Mouse (Mus musculus): ENCODE data around the gene AA792892. TPM values are rescaled to one million over a fixed set of nuclear protein-coding genes. Genes with fewer than 3 reads are reported as not detected.

AA792892 gene
- total RNA-seq (2023), result not detected

DNA sequence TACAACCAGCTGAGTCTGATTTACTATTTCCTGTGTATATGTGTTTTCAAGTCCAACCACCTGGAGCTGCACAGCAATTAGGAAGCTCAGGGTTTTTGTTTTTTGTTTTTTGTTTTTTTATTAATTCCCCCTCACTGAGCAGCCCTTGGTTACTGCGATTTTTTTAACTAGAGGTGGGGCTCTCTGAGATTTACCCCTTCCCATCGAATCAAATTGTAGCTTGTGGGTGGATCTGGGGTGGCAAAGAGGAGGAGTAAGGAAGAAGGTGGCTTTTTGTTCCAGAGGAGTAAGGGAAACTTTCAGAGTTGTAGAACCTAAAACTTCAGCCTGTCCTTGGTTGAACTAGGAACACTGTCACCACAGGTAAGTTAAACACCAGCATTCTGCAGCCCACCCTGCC, at the start of gene AA792892:
Gene AA792892, plus strand, starts transcription at position 301 of the 400 bp plus-strand sequence.

DNA sequence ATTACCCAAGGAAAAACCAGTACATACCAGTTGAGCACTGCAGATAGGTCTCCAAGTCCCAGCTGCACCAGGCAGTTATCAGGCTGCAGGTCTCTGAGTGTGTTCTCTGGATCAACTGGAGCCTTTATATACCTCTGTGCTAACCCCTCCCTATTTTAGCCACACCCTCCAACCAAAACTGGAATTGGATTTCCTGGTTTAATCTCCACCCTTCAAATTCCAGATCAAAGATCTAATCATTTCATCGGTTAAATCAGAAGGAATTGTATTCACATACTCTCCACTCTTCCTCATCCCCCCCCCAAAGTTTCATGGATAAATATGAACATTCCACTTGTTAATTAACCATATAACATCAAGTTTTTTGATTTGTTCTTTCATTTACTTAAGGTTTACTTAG, 32.9 kb upstream of the AA792892 start, which contains the start of gene A430089I19Rik:
Gene A430089I19Rik, minus strand, starts transcription at position 101 of the 400 bp plus-strand sequence.

DNA sequence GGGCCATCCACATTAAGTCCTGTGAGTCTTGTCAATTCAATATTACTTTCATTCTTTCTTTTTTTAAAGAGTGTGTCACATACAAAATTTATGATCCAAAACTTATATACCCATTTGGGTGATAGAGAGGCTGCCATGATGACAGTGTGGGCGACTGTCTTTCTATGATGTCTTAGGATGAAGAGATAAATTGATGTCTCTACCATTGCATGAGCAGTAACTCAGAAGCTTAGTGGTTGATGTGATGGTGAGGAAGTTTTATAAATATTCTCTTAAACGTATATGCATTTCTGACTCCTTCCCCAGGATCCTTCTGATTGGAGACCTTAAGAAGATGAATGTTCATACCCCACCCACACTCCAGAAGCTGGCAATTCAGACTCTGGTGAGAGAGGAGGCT, 25.4 kb upstream of the AA792892 start, which contains the start of gene Gm6502:
Gene Gm6502, plus strand, starts transcription at position 301 of the 400 bp plus-strand sequence.

Other genes starting within 250 kb of the AA792892 start
- gene Gm3106, start 121.7 kb upstream of the AA792892 start, total RNA-seq (2023), result not detected
- not detected for gene A430089I19Rik, start 33.0 kb upstream of the AA792892 start, total RNA-seq (2023)
- not detected for gene Gm6502, start 25.3 kb upstream of the AA792892 start, total RNA-seq (2023)
- gene Gm7682, start 106.0 kb downstream of the AA792892 start, total RNA-seq (2023), result not detected
- gene Gm3139, start 186.5 kb downstream of the AA792892 start, total RNA-seq (2023), result not detected

Data from CD4-positive naive resting alpha-beta T cell, adult 57 days (primary cell).